Mouse (Mus musculus) ovary, postnatal 10 days (tissue): ENCODE measurements around the gene Epop.
A peak's percentile ranks its signal among the peaks of the same experiment; 100 is the strongest.

Source experiments
- DNase-seq: peaks from one replicate; pipeline ENCODE4 v3.0.0; 2022; ENCODE audit warnings: low spot score

The Epop gene

GRCm38 (mm10) chr11:97629576-97629975 lies at the start of gene Epop:
Gene Epop (minus strand): TSS chr11:97629702.
- DNase-seq = peak; percentile 63

- no peak for DNase-seq
These were observed 48.8 kb upstream of the Epop start for GRCm38 (mm10) chr11:97678301-97678700.

DNA sequence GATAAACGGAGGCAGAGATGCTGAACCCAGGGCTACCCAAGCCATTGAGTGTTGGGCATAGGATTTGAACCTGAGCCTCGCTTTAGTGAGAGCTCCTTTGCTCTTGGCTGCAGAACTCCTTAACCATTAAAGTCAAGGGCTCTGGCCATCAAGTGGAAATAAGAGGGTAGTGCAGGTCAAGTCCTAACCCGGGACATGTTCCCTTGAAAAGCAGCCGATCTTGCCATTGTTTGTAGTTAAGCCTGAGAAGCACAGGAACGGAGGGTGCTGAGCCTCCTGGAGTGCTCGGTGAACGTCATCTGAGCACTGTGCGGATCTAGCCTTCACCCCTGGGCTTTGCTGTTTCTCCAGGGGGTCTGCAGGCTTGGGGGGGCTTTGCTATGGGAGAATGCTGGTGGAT lies 48.3 kb upstream of the Epop start:
- DNase-seq = no peak

DNA sequence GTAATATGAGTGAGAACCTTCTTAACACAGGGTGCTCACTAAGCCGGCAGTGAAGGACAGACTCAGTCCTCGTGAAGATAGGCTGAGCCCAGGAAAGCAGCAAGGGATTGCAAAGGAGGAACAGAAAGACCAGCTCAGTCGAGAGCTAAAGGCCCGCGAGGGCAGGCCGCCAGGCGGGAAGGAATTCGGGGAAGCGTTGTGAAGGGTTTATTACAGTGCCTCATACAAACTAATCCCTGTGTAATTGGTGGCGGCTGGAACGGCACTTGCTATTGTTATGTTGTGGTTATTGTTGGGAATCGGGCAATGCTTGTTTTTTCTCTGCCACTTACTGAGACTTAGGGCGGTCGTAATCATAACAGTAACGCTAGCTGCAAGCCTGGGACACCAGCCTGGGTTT lies 47.9 kb upstream of the Epop start:
- no peak for DNase-seq

DNA sequence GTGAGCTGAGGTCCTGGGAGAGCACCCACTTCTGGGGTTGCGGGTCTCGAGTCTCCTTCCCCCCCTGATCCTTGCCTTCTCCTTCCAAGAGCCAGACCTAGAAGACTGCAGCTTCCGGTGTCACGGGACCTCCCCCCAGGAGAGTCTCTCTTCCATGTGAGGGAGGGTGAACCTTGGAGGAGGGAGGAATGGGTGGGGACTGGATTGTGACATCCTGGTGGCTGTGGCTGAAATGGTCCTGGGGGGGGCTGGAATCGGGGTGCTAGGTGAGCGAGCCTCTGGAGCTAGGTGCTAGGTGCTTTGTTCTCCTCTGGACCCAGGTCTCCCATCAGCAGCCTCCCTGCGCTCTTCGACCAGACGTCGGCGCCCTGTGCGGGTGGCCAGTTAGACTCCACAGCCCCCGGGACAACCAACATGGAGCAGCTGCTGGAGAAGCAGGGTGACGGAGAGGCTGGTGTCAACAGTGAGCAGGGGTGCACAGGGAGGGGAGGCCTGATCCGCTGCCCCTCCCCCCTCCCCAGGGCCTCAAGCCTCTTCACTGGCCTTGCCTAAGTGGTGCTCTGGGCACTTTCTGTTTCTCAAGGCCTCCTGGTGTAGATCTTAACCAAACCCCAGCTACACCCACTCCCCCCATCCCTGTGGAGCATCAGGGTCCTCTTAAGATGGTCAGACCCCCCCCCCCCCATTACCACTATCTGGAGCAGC lies 46.7 kb upstream of the Epop start:
- DNase-seq = no peak

- no peak for DNase-seq
These were observed 43.6 kb upstream of the Epop start for GRCm38 (mm10) chr11:97673148-97673547.

- no peak for DNase-seq
These were observed 41.6 kb upstream of the Epop start for GRCm38 (mm10) chr11:97671177-97671527.

- DNase-seq = no peak
These were observed 41.0 kb upstream of the Epop start for GRCm38 (mm10) chr11:97670234-97671176.

GRCm38 (mm10) chr11:97669829-97670228 lies 40.3 kb upstream of the Epop start:
- DNase-seq = no peak

DNA sequence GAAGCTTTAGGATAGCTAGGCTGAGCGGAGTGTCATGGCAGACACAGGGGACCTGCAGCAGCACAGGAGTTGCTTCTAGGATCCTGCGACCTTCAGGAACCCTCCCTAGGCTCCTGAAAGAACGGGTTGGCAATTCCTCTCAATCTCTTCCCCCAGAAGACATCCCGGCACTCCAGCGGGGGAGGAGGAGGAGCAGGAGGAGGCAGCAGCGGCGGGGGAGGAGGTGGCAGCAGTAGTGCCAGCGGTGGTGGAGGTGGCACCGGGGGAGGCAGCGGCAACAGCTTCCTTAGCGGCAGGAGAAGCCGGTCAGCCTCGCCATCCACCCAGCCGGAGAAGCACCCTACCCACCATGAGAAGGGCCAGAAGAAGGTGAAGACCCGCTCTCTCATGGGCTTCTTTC lies 39.8 kb upstream of the Epop start:
- no peak for DNase-seq

GRCm38 (mm10) chr11:97668160-97668559 lies 38.7 kb upstream of the Epop start:
- DNase-seq = no peak

DNA sequence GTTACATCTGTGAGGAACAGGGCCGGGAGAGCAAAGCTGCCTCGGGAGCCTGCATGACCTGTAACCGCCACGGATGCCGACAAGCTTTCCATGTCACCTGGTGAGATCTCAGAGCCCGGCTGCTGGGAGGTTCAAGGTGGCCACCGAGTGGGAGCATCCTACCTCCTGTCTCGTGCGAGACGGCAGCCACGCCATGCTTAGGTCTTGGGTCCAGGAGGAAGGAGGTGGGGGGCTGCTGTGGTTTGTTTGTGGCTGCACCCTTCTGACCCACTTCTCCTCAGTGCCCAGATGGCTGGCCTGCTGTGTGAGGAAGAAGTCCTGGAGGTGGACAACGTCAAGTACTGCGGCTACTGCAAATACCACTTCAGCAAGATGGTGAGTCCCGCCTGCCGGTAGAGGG lies 37.3 kb upstream of the Epop start:
- no peak for DNase-seq

GRCm38 (mm10) chr11:97666221-97666620 lies 36.7 kb upstream of the Epop start:
- no peak for DNase-seq

- no peak for DNase-seq
These were observed 35.9 kb upstream of the Epop start for GRCm38 (mm10) chr11:97665431-97665830.

DNA sequence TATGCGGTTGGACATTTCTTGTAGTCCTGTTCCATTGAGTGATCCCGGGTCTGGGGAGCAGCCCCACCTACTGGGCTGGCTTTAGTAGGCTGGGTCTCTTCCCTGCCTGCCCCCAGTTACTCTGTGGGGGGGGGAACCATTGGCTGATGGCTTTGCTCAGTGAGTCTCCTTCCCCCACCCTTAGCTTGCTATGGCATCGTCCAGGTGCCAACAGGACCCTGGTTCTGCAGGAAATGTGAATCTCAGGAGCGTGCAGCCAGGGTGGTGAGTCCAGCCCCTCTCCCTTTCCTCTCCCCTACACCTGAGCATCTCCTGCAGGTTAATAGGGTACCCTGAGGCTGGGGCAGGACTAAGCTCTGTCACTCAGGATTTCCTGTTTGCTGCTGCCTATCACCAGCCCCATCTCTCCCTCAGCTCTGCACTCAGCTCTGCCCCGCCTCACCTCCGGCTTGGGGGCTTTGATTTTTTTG lies 35.3 kb upstream of the Epop start:
- DNase-seq = no peak

DNA sequence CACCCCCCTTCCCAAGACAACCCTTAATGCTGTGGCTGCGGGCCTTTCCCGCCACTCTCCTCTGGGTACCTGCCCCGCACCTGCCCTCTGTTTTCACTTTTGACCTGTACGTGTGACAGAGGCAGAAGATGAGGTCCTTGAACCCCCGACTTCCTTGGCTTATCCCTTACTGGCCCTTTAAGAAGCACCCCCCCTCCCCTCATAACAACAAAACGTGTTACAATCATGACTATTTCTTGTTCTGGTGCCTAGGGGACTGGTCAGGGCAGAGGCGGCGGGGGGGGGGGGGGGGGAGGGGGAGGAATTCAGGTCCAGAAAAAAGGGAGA lies 34.8 kb upstream of the Epop start:
- no peak for DNase-seq

DNA sequence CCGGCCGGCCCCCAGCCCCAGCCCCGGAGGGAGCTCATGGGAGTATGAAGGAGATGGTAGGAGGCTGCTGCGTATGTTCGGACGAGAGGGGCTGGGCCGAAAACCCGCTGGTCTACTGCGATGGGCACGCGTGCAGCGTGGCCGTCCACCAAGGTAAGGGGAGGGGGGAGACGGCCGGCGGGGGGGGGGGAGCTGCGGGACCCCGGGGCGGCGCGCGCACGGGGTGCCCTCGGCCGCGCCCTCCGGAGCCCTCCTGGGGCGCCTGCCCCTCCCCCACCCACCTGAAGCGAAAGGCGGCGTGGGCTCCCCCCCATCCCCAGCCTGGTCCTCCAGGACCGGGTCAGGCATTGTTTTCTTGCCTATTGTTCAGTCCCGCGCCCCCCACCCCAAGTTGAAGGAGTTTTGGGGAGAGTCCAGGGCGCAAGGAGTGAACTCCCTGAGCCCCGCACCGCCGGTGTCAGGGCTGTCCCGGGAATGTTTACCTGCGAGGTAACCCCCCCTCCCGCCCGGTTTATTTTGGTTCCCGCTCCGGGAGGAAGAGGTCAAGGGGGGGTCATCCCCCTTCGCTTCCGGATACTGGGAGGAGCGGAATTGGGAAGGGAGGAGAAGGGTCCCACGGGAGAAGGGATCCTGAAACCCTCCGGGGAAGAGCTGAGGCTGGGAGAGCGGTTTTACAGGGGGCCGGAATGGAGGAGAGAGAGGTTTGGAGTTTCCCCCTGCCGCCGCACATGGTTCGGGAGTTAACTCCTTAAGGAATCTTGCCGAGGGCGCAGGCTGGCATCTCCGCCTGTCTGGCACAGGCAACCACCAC lies 34.2 kb upstream of the Epop start:
- no peak for DNase-seq

DNA sequence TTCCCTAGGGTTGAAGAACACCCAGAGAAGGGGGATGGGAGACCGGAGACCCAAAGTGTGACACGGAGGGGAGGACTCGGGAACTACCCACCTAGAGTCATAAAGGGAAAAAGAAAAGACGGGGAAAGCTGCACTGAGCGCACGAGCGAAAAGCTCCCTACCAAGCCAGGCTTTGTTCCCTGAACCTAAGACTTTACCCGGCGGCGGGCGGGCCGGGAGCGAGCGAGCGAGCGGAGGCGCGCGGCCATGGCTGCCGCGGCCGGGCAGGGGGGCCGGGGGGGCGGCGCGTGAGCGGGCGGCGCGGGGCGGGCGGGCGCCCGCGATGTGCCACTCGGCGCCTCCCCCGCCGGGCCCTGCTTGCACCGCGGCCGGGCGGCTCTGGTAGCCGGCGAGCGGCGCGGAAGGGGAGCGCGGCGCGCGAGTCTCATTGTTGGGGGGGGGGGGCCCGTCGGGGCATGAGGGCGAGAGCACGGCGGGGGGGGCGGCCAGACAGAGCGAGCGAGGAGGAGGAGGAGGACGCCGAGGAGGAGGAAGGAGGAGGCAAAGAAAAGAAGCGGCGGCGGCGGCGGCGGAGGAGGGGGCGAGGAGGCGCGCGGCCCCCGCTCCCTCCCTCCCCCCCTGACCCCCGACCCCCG lies 33.5 kb upstream of the Epop start, which contains the start of gene Mllt6:
Mllt6 (plus strand) TSS at position 522 of the 635 bp plus-strand sequence.
- DNase-seq = no peak

GRCm38 (mm10) chr11:97662207-97662892 lies 32.8 kb upstream of the Epop start:
- no peak for DNase-seq

DNA sequence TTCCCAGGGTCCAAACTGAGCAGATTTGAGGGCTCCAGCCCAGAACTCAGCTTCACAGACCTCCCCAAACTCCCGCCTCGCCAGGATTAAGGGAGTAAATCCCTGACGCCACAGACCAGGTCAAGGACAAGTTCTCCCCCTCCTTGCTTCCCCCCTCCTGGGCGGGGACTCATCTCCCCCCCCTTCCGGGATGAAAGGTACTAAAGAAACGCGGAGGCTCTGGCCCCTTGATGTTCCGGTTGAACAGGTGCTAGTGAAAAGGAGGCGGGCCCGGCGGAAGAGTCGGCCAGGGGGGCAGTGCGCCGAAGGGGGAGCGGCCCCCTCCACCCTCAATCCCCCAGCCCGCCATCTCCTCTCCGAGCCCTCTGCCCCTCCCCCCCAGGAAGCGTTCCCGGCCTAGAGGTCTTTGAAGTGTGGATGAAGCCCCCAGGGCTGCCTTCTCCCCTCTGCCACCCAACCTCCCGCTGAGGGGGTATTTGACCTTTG lies 32.2 kb upstream of the Epop start:
- DNase-seq = no peak
